Mouse (Mus musculus): ENCODE results near the gene Ist1. TPM values are rescaled to one million over a fixed set of nuclear protein-coding genes. Genes with fewer than 3 reads are reported as not detected.

Gene Ist1
- polyA plus RNA-seq, 1 experiment = 80.4 TPM

DNA sequence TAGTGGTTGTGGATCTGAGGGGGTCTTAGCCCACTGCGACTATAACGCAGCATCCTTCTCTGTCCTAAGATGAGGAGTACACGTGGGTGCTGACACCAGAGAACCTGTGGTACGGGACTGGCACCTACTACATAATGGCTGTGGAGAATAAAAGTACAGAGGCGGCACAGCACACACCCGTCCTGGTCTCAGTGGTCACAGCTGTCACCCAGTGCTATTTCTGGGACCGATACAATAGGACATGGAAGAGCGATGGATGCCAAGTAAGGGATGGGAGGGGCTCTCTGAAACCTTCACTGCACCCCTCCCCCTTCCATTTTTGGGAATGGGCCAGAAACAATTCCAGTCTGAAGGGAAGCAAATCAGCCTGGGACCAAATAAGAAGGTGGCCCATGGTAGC, 57.9 kb downstream of the Ist1 start:
- Histone ChIP-seq H3K9ac (ENCODE audit: low read depth, poor library complexity, severe bottlenecking) (no peak overlapping the region), H3K27me3 (ENCODE audit: control insufficient read depth, insufficient read depth, low read length, poor library complexity, severe bottlenecking) (no peaks in the 10 kb centered on the region), H3K36me3 (ENCODE audit: control insufficient read depth, insufficient read depth, low read length, poor library complexity, severe bottlenecking) (no peaks in the 10 kb centered on the region), H3K27ac (ENCODE audit: insufficient read depth, low read length) (no peak overlapping the region), H3K9me3 (replicated peaks; ENCODE audit: control insufficient read depth, insufficient read depth, low read length, poor library complexity, severe bottlenecking) (no peaks in the 10 kb centered on the region), H3K4me3 (ENCODE audit: low read depth, low read length) (no peak overlapping the region), H3K4me1 (ENCODE audit: control insufficient read depth, insufficient read depth, low read length) (no peaks in the 10 kb centered on the region)
- TF ChIP-seq EP300 (IDR thresholded peaks at IDR 0.05; ENCODE audit: insufficient read depth, low read depth, low read length) = no peak
- TF ChIP-seq CTCF (IDR thresholded peaks at IDR 0.05; ENCODE audit: low read depth, low read length) = no peak
- TF ChIP-seq POLR2A (IDR thresholded peaks at IDR 0.05; ENCODE audit: insufficient read depth, low read length) = no peak

GRCm38 (mm10) chr8:109632498-109632897, 60.6 kb downstream of the Ist1 start:
- Histone ChIP-seq H3K4me3 (ENCODE audit: low read depth, low read length) (no peak overlapping the region), H3K4me1 (ENCODE audit: control insufficient read depth, insufficient read depth, low read length) (no peaks in the 10 kb centered on the region), H3K27ac (ENCODE audit: insufficient read depth, low read length) (no peak overlapping the region), H3K9me3 (replicated peaks; ENCODE audit: control insufficient read depth, insufficient read depth, low read length, poor library complexity, severe bottlenecking) (no peaks in the 10 kb centered on the region), H3K27me3 (ENCODE audit: control insufficient read depth, insufficient read depth, low read length, poor library complexity, severe bottlenecking) (no peaks in the 10 kb centered on the region), H3K36me3 (ENCODE audit: control insufficient read depth, insufficient read depth, low read length, poor library complexity, severe bottlenecking) (no peaks in the 10 kb centered on the region), H3K9ac (ENCODE audit: low read depth, poor library complexity, severe bottlenecking) (no peak overlapping the region)
- TF ChIP-seq POLR2A (IDR thresholded peaks at IDR 0.05; ENCODE audit: insufficient read depth, low read length) (no peak), CTCF (IDR thresholded peaks at IDR 0.05; ENCODE audit: low read depth, low read length) (no peak), EP300 (IDR thresholded peaks at IDR 0.05; ENCODE audit: insufficient read depth, low read depth, low read length) (no peak)

GRCm38 (mm10) chr8:109628638-109629037, 64.4 kb downstream of the Ist1 start:
- Histone ChIP-seq H3K36me3 (ENCODE audit: control insufficient read depth, insufficient read depth, low read length, poor library complexity, severe bottlenecking) (no peaks in the 10 kb centered on the region), H3K4me1 (ENCODE audit: control insufficient read depth, insufficient read depth, low read length) (no peaks in the 10 kb centered on the region), H3K27ac (ENCODE audit: insufficient read depth, low read length) (no peak overlapping the region), H3K9me3 (replicated peaks; ENCODE audit: control insufficient read depth, insufficient read depth, low read length, poor library complexity, severe bottlenecking) (no peaks in the 10 kb centered on the region), H3K27me3 (ENCODE audit: control insufficient read depth, insufficient read depth, low read length, poor library complexity, severe bottlenecking) (no peaks in the 10 kb centered on the region), H3K9ac (ENCODE audit: low read depth, poor library complexity, severe bottlenecking) (no peak overlapping the region), H3K4me3 (ENCODE audit: low read depth, low read length) (no peak overlapping the region)
- TF ChIP-seq CTCF (IDR thresholded peaks at IDR 0.05; ENCODE audit: low read depth, low read length) (no peak), POLR2A (IDR thresholded peaks at IDR 0.05; ENCODE audit: insufficient read depth, low read length) (no peak), EP300 (IDR thresholded peaks at IDR 0.05; ENCODE audit: insufficient read depth, low read depth, low read length) (no peak)

Other genes with a start within 250 kb of the Ist1 start
- not detected in 2 replicates for gene Pmfbp1, start 199.2 kb downstream of the Ist1 start, polyA plus RNA-seq (2011; ENCODE audit: insufficient read depth, insufficient read length, low read depth, missing spikeins)
- 32.5 and 36.3 TPM in 2 replicates for gene Dhx38, start 127.4 kb downstream of the Ist1 start, polyA plus RNA-seq (2011; ENCODE audit: insufficient read depth, insufficient read length, low read depth, missing spikeins)
- gene Txnl4b, start 127.4 kb downstream of the Ist1 start, polyA plus RNA-seq (2011; ENCODE audit: insufficient read depth, insufficient read length, low read depth, missing spikeins) = 7.5 and 10.5 TPM in 2 replicates
- not detected in 2 replicates for gene Hp, start 114.1 kb downstream of the Ist1 start, polyA plus RNA-seq (2011; ENCODE audit: insufficient read depth, insufficient read length, low read depth, missing spikeins)
- gene Dhodh, start 84.6 kb downstream of the Ist1 start, polyA plus RNA-seq (2011; ENCODE audit: insufficient read depth, insufficient read length, low read depth, missing spikeins) = 25.8 and 27.9 TPM in 2 replicates
- not detected in 2 replicates for gene Pkd1l3, start 78.7 kb downstream of the Ist1 start, polyA plus RNA-seq (2011; ENCODE audit: insufficient read depth, insufficient read length, low read depth, missing spikeins)
- 9.5 and 11.0 TPM in 2 replicates for gene Zfp821, start 12.3 kb upstream of the Ist1 start, polyA plus RNA-seq (2011; ENCODE audit: insufficient read depth, insufficient read length, low read depth, missing spikeins)
- gene Atxn1l, start 44.5 kb upstream of the Ist1 start, polyA plus RNA-seq (2011; ENCODE audit: insufficient read depth, insufficient read length, low read depth, missing spikeins) = 25.4 and 34.6 TPM in 2 replicates
- gene Ap1g1, start 85.3 kb upstream of the Ist1 start, polyA plus RNA-seq (2011; ENCODE audit: insufficient read depth, insufficient read length, low read depth, missing spikeins) = 108 and 115 TPM in 2 replicates
- 8.6 and 10.2 TPM in 2 replicates for gene Phlpp2, start 175.3 kb upstream of the Ist1 start, polyA plus RNA-seq (2011; ENCODE audit: insufficient read depth, insufficient read length, low read depth, missing spikeins)